Mouse (Mus musculus): ENCODE results near the gene Efemp2. TPM values are rescaled to one million over a fixed set of nuclear protein-coding genes. Genes with fewer than 3 reads are reported as not detected.

The Efemp2 gene
- polyA plus RNA-seq, 1 experiment from 2014 or later, result 55.7 TPM

GRCm38 (mm10) chr19:5447515-5448353 lies 26.0 kb upstream of the Efemp2 start, which contains the start of gene Fosl1:
TSS of gene Fosl1 (plus strand) at chr19:5447547.
- Histone ChIP-seq H3K4me1 (replicated peaks; ENCODE audit: control insufficient read depth, insufficient read depth, low read length) (no peaks in the 10 kb centered on the region; the same call in 1 of the 2 replicates), H3K4me2 (replicated peaks; ENCODE audit: low read depth, low read length) (peak within 1 kb of the TSS; percentile 82), H3K36me3 (ENCODE audit: control insufficient read depth, insufficient read depth, low read length) (no peaks in the 10 kb centered on the region), H3K4me3 (ENCODE audit: low read depth, low read length) (peak within 1 kb of the TSS; percentile 52), H3K9ac (ENCODE audit: low read depth, low read length) (peak within 1 kb of the TSS; percentile 36; the same call in 1 of the 2 replicates), H3K27ac (ENCODE audit: low read depth, low read length) (no peak within 1 kb of the TSS), H3K27me3 (ENCODE audit: control insufficient read depth, insufficient read depth, low read length) (peaks cover 46% of the 10 kb centered on the region), H3K9me3 (ENCODE audit: control insufficient read depth, low read length) (no peaks in the 10 kb centered on the region)
- DNase-seq (ENCODE audit: low spot score), result peak; percentile 74
- peak; percentile 51; the same call in 1 of the 2 replicates for ATAC-seq (ENCODE audit: low FRiP score)
- under 1% methylated on average over 70 of the region's 70 CpGs for WGBS

GRCm38 (mm10) chr19:5448354-5449150 lies 25.2 kb upstream of the Efemp2 start:
- ATAC-seq (ENCODE audit: low FRiP score), result no peak
- peak; percentile 51 for DNase-seq (ENCODE audit: low spot score)
- H3K27ac ChIP-seq (ENCODE audit: low read depth, low read length), result no peak overlapping the region
- no peaks in the 10 kb centered on the region; the same call in 1 of the 2 replicates for H3K4me1 ChIP-seq (replicated peaks; ENCODE audit: control insufficient read depth, insufficient read depth, low read length)
- WGBS, result 9% methylated on average over 36 of the region's 36 CpGs
- H3K9ac ChIP-seq (ENCODE audit: low read depth, low read length), result no peak overlapping the region
- no peaks in the 10 kb centered on the region for H3K9me3 ChIP-seq (ENCODE audit: control insufficient read depth, low read length)
- H3K4me3 ChIP-seq (ENCODE audit: low read depth, low read length), result peak overlapping the region; percentile 52; the same call in 1 of the 2 replicates
- H3K36me3 ChIP-seq (ENCODE audit: control insufficient read depth, insufficient read depth, low read length), result no peaks in the 10 kb centered on the region
- H3K4me2 ChIP-seq (replicated peaks; ENCODE audit: low read depth, low read length), result peak overlapping the region; percentile 82; the same call in 1 of the 2 replicates
- H3K27me3 ChIP-seq (ENCODE audit: control insufficient read depth, insufficient read depth, low read length), result peaks cover 46% of the 10 kb centered on the region

GRCm38 (mm10) chr19:5449673-5450072 lies 24.1 kb upstream of the Efemp2 start:
- no peak overlapping the region for H3K9ac ChIP-seq (ENCODE audit: low read depth, low read length)
- H3K4me2 ChIP-seq (replicated peaks; ENCODE audit: low read depth, low read length), result no peak overlapping the region
- H3K27me3 ChIP-seq (ENCODE audit: control insufficient read depth, insufficient read depth, low read length), result peaks cover 46% of the 10 kb centered on the region
- H3K9me3 ChIP-seq (ENCODE audit: control insufficient read depth, low read length), result no peaks in the 10 kb centered on the region
- ATAC-seq (ENCODE audit: low FRiP score) (no peak), DNase-seq (ENCODE audit: low spot score) (no peak)
- H3K36me3 ChIP-seq (ENCODE audit: control insufficient read depth, insufficient read depth, low read length), result no peaks in the 10 kb centered on the region
- 82% methylated on average over 3 of the region's 3 CpGs for WGBS
- no peak overlapping the region for H3K4me3 ChIP-seq (ENCODE audit: low read depth, low read length)
- no peaks in the 10 kb centered on the region; the same call in 1 of the 2 replicates for H3K4me1 ChIP-seq (replicated peaks; ENCODE audit: control insufficient read depth, insufficient read depth, low read length)
- H3K27ac ChIP-seq (ENCODE audit: low read depth, low read length), result no peak overlapping the region

DNA sequence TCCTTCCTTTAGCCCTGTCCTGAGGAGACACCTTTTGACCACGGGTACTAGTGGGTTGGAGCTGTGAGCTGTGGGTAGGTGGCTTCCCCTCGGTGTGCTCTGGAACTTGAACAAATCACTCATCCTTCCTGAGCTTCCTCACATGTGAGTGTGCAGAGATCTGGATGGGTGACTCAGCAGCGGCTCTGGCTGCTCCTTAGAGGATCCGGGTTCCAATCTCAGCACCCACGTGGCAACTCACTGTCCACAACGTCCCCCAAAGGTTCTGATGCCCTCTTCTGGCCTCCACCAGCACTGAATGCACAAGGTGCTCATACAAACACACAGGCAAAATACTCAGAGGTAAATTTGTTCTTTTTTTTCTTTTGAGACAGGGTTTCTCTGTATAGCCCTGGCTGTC lies 22.0 kb upstream of the Efemp2 start:
- Histone ChIP-seq H3K27me3 (ENCODE audit: control insufficient read depth, insufficient read depth, low read length) (peaks cover 37% of the 10 kb centered on the region), H3K9ac (ENCODE audit: low read depth, low read length) (no peak overlapping the region), H3K4me3 (ENCODE audit: low read depth, low read length) (no peak overlapping the region), H3K4me1 (replicated peaks; ENCODE audit: control insufficient read depth, insufficient read depth, low read length) (peaks cover 9% of the 10 kb centered on the region), H3K4me2 (replicated peaks; ENCODE audit: low read depth, low read length) (no peak overlapping the region), H3K9me3 (ENCODE audit: control insufficient read depth, low read length) (no peaks in the 10 kb centered on the region), H3K36me3 (ENCODE audit: control insufficient read depth, insufficient read depth, low read length) (no peaks in the 10 kb centered on the region), H3K27ac (ENCODE audit: low read depth, low read length) (no peak overlapping the region)
- no peak for DNase-seq (ENCODE audit: low spot score)
- no peak for ATAC-seq (ENCODE audit: low FRiP score)
- WGBS, result 73% methylated on average over 6 of the region's 6 CpGs

GRCm38 (mm10) chr19:5455037-5455436 lies 18.7 kb upstream of the Efemp2 start:
- 79% methylated on average over 12 of the region's 12 CpGs for WGBS
- 0 out of 2 replicates have a peak overlapping the region, but pooled peaks have one; percentile 6 for H3K4me2 ChIP-seq (replicated peaks; ENCODE audit: low read depth, low read length)
- H3K4me3 ChIP-seq (ENCODE audit: low read depth, low read length), result 0 out of 2 replicates have a peak overlapping the region, but pooled peaks have one; percentile 6

DNA sequence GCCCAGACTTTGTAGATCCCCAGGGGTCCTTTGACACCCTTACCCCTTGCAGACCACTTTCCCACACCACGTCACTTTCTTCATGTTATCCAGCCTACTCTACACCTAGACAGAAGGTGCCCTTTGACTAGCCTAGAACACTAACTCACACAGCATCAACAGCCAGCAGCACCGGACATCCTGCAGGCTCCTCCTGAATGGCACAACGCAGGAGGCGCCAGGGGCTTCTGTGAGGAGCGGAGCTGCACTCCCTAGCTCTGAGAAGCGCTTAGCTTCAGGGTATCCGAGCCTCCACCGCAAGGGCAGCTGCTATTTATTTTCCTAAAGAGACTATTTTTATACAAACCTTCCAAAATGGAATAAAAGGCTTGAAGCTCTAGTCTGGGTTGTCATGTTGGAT lies 18.2 kb upstream of the Efemp2 start:
- WGBS, result 69% methylated on average over 8 of the region's 8 CpGs
- ATAC-seq (ENCODE audit: low FRiP score), result no peak
- Histone ChIP-seq H3K4me1 (replicated peaks; ENCODE audit: control insufficient read depth, insufficient read depth, low read length) (peaks cover 9% of the 10 kb centered on the region), H3K36me3 (ENCODE audit: control insufficient read depth, insufficient read depth, low read length) (no peaks in the 10 kb centered on the region), H3K27ac (ENCODE audit: low read depth, low read length) (no peak overlapping the region), H3K4me2 (replicated peaks; ENCODE audit: low read depth, low read length) (peak overlapping the region; percentile 99), H3K9me3 (ENCODE audit: control insufficient read depth, low read length) (no peaks in the 10 kb centered on the region), H3K4me3 (ENCODE audit: low read depth, low read length) (peak overlapping the region; percentile 73; the same call in 1 of the 2 replicates), H3K9ac (ENCODE audit: low read depth, low read length) (peak overlapping the region; percentile 16; the same call in 1 of the 2 replicates), H3K27me3 (ENCODE audit: control insufficient read depth, insufficient read depth, low read length) (no peaks in the 10 kb centered on the region; the same call in 1 of the 2 replicates)
- no peak for DNase-seq (ENCODE audit: low spot score)

More at GRCm38 (mm10) chr19:5455037-5455436, 18.7 kb upstream of the Efemp2 start:
- no peak for ATAC-seq (ENCODE audit: low FRiP score)
- Histone ChIP-seq H3K27me3 (ENCODE audit: control insufficient read depth, insufficient read depth, low read length) (peaks cover 4% of the 10 kb centered on the region), H3K27ac (ENCODE audit: low read depth, low read length) (no peak overlapping the region), H3K4me1 (replicated peaks; ENCODE audit: control insufficient read depth, insufficient read depth, low read length) (peaks cover 9% of the 10 kb centered on the region), H3K9me3 (ENCODE audit: control insufficient read depth, low read length) (no peaks in the 10 kb centered on the region), H3K36me3 (ENCODE audit: control insufficient read depth, insufficient read depth, low read length) (no peaks in the 10 kb centered on the region), H3K9ac (ENCODE audit: low read depth, low read length) (no peak overlapping the region)
- DNase-seq (ENCODE audit: low spot score), result no peak

GRCm38 (mm10) chr19:5456241-5456921 lies 17.4 kb upstream of the Efemp2 start:
- ATAC-seq (ENCODE audit: low FRiP score), result peak; percentile 5; the same call in 1 of the 2 replicates

More at GRCm38 (mm10) chr19:5456241-5456921, 17.4 kb upstream of the Efemp2 start:
- H3K36me3 ChIP-seq (ENCODE audit: control insufficient read depth, insufficient read depth, low read length), result no peaks in the 10 kb centered on the region
- H3K27ac ChIP-seq (ENCODE audit: low read depth, low read length), result peak overlapping the region; percentile 89
- H3K9me3 ChIP-seq (ENCODE audit: control insufficient read depth, low read length), result no peaks in the 10 kb centered on the region
- peak overlapping the region; percentile 85 for H3K9ac ChIP-seq (ENCODE audit: low read depth, low read length)
- no peak for DNase-seq (ENCODE audit: low spot score)
- H3K4me2 ChIP-seq (replicated peaks; ENCODE audit: low read depth, low read length), result peak overlapping the region; percentile 99
- 7% methylated on average over 26 of the region's 26 CpGs for WGBS
- peak overlapping the region; percentile 73 for H3K4me3 ChIP-seq (ENCODE audit: low read depth, low read length)
- peaks cover 13% of the 10 kb centered on the region for H3K4me1 ChIP-seq (replicated peaks; ENCODE audit: control insufficient read depth, insufficient read depth, low read length)
- H3K27me3 ChIP-seq (ENCODE audit: control insufficient read depth, insufficient read depth, low read length), result no peaks in the 10 kb centered on the region; the same call in 1 of the 2 replicates
